Mouse (Mus musculus) left cerebral cortex, postnatal 36 days (tissue): ENCODE measurements around the gene Lyg2. TPM values are rescaled to one million over a fixed set of nuclear protein-coding genes. Genes with fewer than 3 reads are reported as not detected.

ENCODE experiments used
- total RNA-seq, 2 experiments: library from RNA; stranded (reverse); gene quantifications; 2 replicates each; pipeline ENCODE4 v1.2.3; 2021

Lyg2 gene
- total RNA-seq, 2 experiments from 2014 or later: not detected

Other genes starting within 250 kb of the Lyg2 start
- 100 to 1,000 TPM; 268 to 288 TPM for gene 2010300C02Rik, start 196.4 kb downstream of the Lyg2 start, total RNA-seq
- 10 to 100 TPM; 16.2 to 25.2 TPM for gene Tsga10, start 50.1 kb downstream of the Lyg2 start, total RNA-seq
- gene Lipt1, start 44.8 kb downstream of the Lyg2 start, total RNA-seq: 1 to 10 TPM; 8.0 to 9.9 TPM
- gene Mitd1, start 26.1 kb downstream of the Lyg2 start, total RNA-seq: 10 to 100 TPM in 1 of 2 experiments, 1 to 10 TPM in 1; 9.1 to 10.5 TPM
- gene Mrpl30, start 26.0 kb downstream of the Lyg2 start, total RNA-seq: 100 to 1,000 TPM; 125 to 137 TPM
- not detected for gene Lyg1, start 41.3 kb upstream of the Lyg2 start, total RNA-seq
- 10 to 100 TPM; 61.1 to 61.4 TPM for gene Txndc9, start 81.4 kb upstream of the Lyg2 start, total RNA-seq
- gene Eif5b, start 81.5 kb upstream of the Lyg2 start, total RNA-seq: 10 to 100 TPM; 33.0 to 40.3 TPM
- gene Rev1, start 213.3 kb upstream of the Lyg2 start, total RNA-seq: 10 to 100 TPM; 33.6 to 42.2 TPM